ENCODE assay signal across 9 mouse cellular contexts in genomic region chr3:89391663-89392511, GRCm38 (mm10). TPM values are rescaled to one million over a fixed set of nuclear protein-coding genes. Genes with fewer than 3 reads are reported as not detected.
DNase-seq lines count a peak whose midpoint lies in the region; ATAC-seq and TF ChIP-seq lines count a peak whose summit lies in the region.
"Had no signal": no experiment of that assay in that cellular context is flagged by ENCODE, and none has a peak within 500 bp of the region (broad histone marks: within the 10 kb centered on the region; RNA-seq: fewer than 3 reads in every experiment).

No protein-coding gene starts in this region.

- ATAC-seq in intestine, embryonic 16.5 days, result no peak

- DNase-seq in lung, adult 18-20 months, result peak; percentile 70 to 80
- no peak for DNase-seq in lung, postnatal 25 days (ENCODE audit: low spot score)
- DNase-seq in cerebellum, adult 8-10 months, result peak; percentile 55
- peak; percentile 78 for DNase-seq in gastrocnemius, postnatal 14 days
- peak; percentile 66 for DNase-seq in lung, adult 2 months
- peak; percentile 88 for DNase-seq in retina, postnatal 1 day
- DNase-seq in right cerebral cortex, postnatal 4 days, result no peak

- H3K9me3 ChIP-seq in intestine, embryonic 16.5 days (ENCODE audit: control insufficient read depth, low read length), result no peaks in the 10 kb centered on the region

- peak overlapping the region; percentile 99 for H3K27ac ChIP-seq in intestine, embryonic 16.5 days (ENCODE audit: low read length)

- no peak for TF ChIP-seq POLR2A in lung, adult 2 months (IDR thresholded peaks at IDR 0.05; ENCODE audit: borderline replicate concordance, extremely low read depth, low read depth, low read length)

- H3K9ac ChIP-seq in intestine, embryonic 16.5 days (ENCODE audit: low read depth, low read length), result peak overlapping the region; percentile 85

- no peak for TF ChIP-seq CTCF in lung, adult 2 months (IDR thresholded peaks at IDR 0.05; ENCODE audit: insufficient read depth, low read length)

- intact Hi-C loops in gastrocnemius, postnatal 14 days (cut with DNase I; ENCODE audit: low total_unique reads), result no loop called here

- H3K4me1 ChIP-seq in intestine, embryonic 16.5 days (ENCODE audit: control insufficient read depth, insufficient read depth, low read length), result peaks cover 49% of the 10 kb centered on the region
- peaks cover 29% of the 10 kb centered on the region for H3K4me1 ChIP-seq in lung, adult 2 months (ENCODE audit: control insufficient read depth, insufficient read depth, low read length)

- H3K4me2 ChIP-seq in intestine, embryonic 16.5 days (ENCODE audit: low read depth, low read length), result peak overlapping the region; percentile 94

- H3K27me3 ChIP-seq in intestine, embryonic 16.5 days (replicated peaks; ENCODE audit: control insufficient read depth, insufficient read depth, low read length), result no peaks in the 10 kb centered on the region

- H3K36me3 ChIP-seq in intestine, embryonic 16.5 days (ENCODE audit: control insufficient read depth, insufficient read depth, low read length), result no peaks in the 10 kb centered on the region

- under 1% methylated on average over 56 of the region's 56 CpGs for WGBS in intestine, embryonic 16.5 days
- WGBS in lung, adult 2 months, result under 1% methylated on average over 55 of the region's 56 CpGs

- peak overlapping the region; percentile 77 for H3K4me3 ChIP-seq in intestine, embryonic 16.5 days (ENCODE audit: low read length)
- peak overlapping the region; percentile 85 for H3K4me3 ChIP-seq in lung, adult 2 months (replicated peaks; ENCODE audit: extremely low read depth, low read depth, low read length)

RNA-seq across cellular contexts. Expression of gene Zbtb7b, which starts 2.7 kb away (rescaled TPM):
- total RNA-seq in gastrocnemius, postnatal 14 days (2021), result 10 to 100 TPM; 18.4 to 24.0 TPM
- 10.0 and 11.3 TPM in 2 replicates for polyA plus RNA-seq in intestine, embryonic 16.5 days (2015; fragmentation: Nextera tagmentation; extraction: Ambion mirVana)
- 63.0 and 64.0 TPM in 2 replicates for polyA plus RNA-seq in lung, adult 2 months (2012; rRNA removed)

RNA-seq across cellular contexts. Expression of gene Lenep, which starts 10.7 kb away (rescaled TPM):
- total RNA-seq in gastrocnemius, postnatal 14 days (2021), result not detected
- polyA plus RNA-seq in intestine, embryonic 16.5 days (2015; fragmentation: Nextera tagmentation; extraction: Ambion mirVana), result not detected in 2 replicates
- polyA plus RNA-seq in lung, adult 2 months (2012; rRNA removed), result 0.45 and 1.5 TPM in 2 replicates
- total RNA-seq: adrenal gland, postnatal 4 days had no signal

RNA-seq across cellular contexts. Expression of gene Flad1, which starts 19.8 kb away (rescaled TPM):
- total RNA-seq in gastrocnemius, postnatal 14 days (2021), result 10 to 100 TPM; 30.9 to 33.4 TPM
- polyA plus RNA-seq in intestine, embryonic 16.5 days (2015; fragmentation: Nextera tagmentation; extraction: Ambion mirVana), result 44.5 and 53.2 TPM in 2 replicates
- polyA plus RNA-seq in lung, adult 2 months (2012; rRNA removed), result 22.9 and 26.6 TPM in 2 replicates

RNA-seq across cellular contexts. Expression of gene Cks1b, which starts 26.3 kb away (rescaled TPM):
- 10 to 100 TPM in 1 of 2 experiments, 1 to 10 TPM in 1; 9.6 to 14.4 TPM for total RNA-seq in gastrocnemius, postnatal 14 days (2021)
- polyA plus RNA-seq in intestine, embryonic 16.5 days (2015; fragmentation: Nextera tagmentation; extraction: Ambion mirVana), result 269 and 311 TPM in 2 replicates
- polyA plus RNA-seq in lung, adult 2 months (2012; rRNA removed), result 6.7 and 11.7 TPM in 2 replicates

RNA-seq across cellular contexts. Expression of gene Shc1, which starts 26.4 kb away (rescaled TPM):
- 10 to 100 TPM; 35.9 to 38.8 TPM for total RNA-seq in gastrocnemius, postnatal 14 days (2021)
- polyA plus RNA-seq in intestine, embryonic 16.5 days (2015; fragmentation: Nextera tagmentation; extraction: Ambion mirVana), result 85.4 and 89.1 TPM in 2 replicates
- 69.8 and 84.6 TPM in 2 replicates for polyA plus RNA-seq in lung, adult 2 months (2012; rRNA removed)

Comparison
In these comparisons a context has a peak if more than half of its experiments do, and no peak if none do; other contexts are left out.
1. DNase-seq: peak in lung, adult 18-20 months (2 of 2), cerebellum, adult 8-10 months (single experiment), gastrocnemius, postnatal 14 days (single experiment), lung, adult 2 months (single experiment) and retina, postnatal 1 day (single experiment); none in lung, postnatal 25 days (single experiment) and right cerebral cortex, postnatal 4 days (single experiment).